Mouse (Mus musculus): ENCODE measurements around the gene Eepd1.

DNA sequence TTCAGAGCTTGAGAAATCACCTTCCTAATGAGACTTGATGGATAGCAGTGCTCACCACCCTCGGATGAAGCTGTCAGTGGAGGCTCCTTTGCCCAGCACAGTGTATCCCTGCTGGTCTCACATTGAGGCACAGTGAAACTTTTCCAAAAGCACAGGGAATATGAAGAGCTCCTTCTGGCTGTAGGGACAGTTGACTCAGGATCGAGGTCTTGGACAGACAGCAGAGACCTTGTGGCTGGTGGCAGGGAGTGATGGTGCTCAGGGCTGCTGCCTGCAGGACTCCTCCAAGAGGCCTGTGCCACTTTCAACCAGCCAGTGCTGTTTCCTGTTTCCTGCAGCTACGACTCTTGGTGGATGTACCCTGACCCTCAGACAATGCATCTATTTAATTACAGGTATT is 18.0 kb downstream of the Eepd1 start:
- TF ChIP-seq CTCF (IDR thresholded peaks at IDR 0.05; ENCODE audit: insufficient read depth, low read depth, low read length) (no peak), POLR2A (IDR thresholded peaks at IDR 0.05; ENCODE audit: insufficient read depth, low read depth, low read length) (no peak)
